Mouse (Mus musculus) erythroblast, embryonic 14.5 days (primary cell): ENCODE data around the gene Tex33.

Experiments
- GATA1 ChIP-seq: IDR thresholded peaks from 2 replicates; pipeline ENCODE4 v1.6.1; 2012; ENCODE audit warnings: low read length, inconsistent platforms, mixed read lengths
- TAL1 ChIP-seq: IDR thresholded peaks from 3 replicates; pipeline ENCODE4 v1.6.1; 2012; ENCODE audit warnings: low read length, inconsistent platforms, mixed read lengths

- TF ChIP-seq GATA1 (no peak), TAL1 (no peak)
These were observed 12.1 kb downstream of the Tex33 start for GRCm38 (mm10) chr15:78383450-78384219.
